Mouse (Mus musculus): Measurements from ENCODE around the gene Hs6st1. TPM values are rescaled to one million over a fixed set of nuclear protein-coding genes. Genes with fewer than 3 reads are reported as not detected.

Gene Hs6st1
- total and polyA plus RNA-seq, 2 experiments from 2014 or later, result 3.2 to 31.5 TPM

DNA sequence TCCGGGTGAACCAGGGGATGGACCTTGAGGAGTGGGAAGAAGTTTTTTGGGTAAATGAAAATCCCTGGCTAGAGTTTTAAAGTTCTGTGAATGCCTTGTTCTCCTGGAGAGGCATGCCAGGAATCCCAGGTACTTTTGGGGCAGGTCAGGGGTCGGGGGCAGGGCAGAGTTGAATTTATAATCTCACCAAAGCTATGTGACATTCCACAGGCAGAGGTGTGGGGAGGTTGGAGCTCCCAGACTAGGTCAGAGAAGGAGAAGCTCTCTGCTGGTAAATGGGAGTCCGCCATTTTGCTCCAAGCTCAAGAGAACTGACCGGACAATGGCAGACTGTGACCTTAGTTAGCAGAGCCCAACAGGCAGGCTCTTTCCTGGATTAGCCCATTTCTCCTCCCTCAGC, 51.2 kb downstream of the Hs6st1 start:
- no peaks in the 10 kb centered on the region for H3K4me1 ChIP-seq (ENCODE audit: control insufficient read depth, insufficient read depth)
- no peak overlapping the region for H3K27ac ChIP-seq (ENCODE audit: low read depth)
- H3K9ac ChIP-seq (replicated peaks; ENCODE audit: low read depth, low read length), result no peak overlapping the region
- no peak overlapping the region for H3K4me2 ChIP-seq (ENCODE audit: low read depth, low read length)
- H3K36me3 ChIP-seq (replicated peaks; ENCODE audit: control insufficient read depth, insufficient read depth, low read length), result no peaks in the 10 kb centered on the region
- H3K27me3 ChIP-seq (ENCODE audit: control insufficient read depth, insufficient read depth, low read length), result no peaks in the 10 kb centered on the region
- TF ChIP-seq EP300 (IDR thresholded peaks at IDR 0.05; ENCODE audit: low read depth) (no peak), CTCF (IDR thresholded peaks at IDR 0.05; ENCODE audit: low read depth) (no peak)
- no peak for ATAC-seq (ENCODE audit: insufficient read depth, low read depth)
- H3K9me3 ChIP-seq (replicated peaks; ENCODE audit: control insufficient read depth, low read length), result no peaks in the 10 kb centered on the region
- no peak for DNase-seq (ENCODE audit: low spot score)
- no peak overlapping the region for H3K4me3 ChIP-seq (ENCODE audit: low read depth, low read length)
- WGBS, result 86% methylated on average over 4 of the region's 4 CpGs

DNA sequence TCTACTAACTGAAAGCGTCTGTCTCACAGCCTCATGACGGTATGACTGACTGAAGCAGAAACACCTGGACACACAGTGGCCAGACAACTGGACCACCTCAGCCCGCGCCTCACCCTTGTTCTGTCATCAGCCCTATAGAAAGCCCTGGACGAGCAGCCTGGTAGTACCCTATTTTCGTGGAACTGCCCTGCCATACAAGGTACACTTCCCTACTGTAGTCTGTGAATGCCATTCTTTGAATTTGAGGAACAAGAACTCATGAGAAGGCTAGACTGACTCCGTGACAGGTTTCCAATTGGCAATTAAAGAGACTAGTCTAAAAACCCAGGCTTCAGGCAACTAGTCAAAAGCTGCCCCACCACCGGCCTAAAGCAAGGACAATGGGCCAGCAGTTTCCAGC, 53.0 kb downstream of the Hs6st1 start:
- WGBS, result 86% methylated on average over 8 of the region's 8 CpGs
- H3K4me2 ChIP-seq (ENCODE audit: low read depth, low read length), result no peak overlapping the region
- no peaks in the 10 kb centered on the region for H3K4me1 ChIP-seq (ENCODE audit: control insufficient read depth, insufficient read depth)
- H3K9ac ChIP-seq (replicated peaks; ENCODE audit: low read depth, low read length), result no peak overlapping the region
- TF ChIP-seq EP300 (IDR thresholded peaks at IDR 0.05; ENCODE audit: low read depth), result no peak
- no peak for TF ChIP-seq CTCF (IDR thresholded peaks at IDR 0.05; ENCODE audit: low read depth)
- DNase-seq (ENCODE audit: low spot score) (no peak), ATAC-seq (ENCODE audit: insufficient read depth, low read depth) (no peak)
- no peak overlapping the region for H3K4me3 ChIP-seq (ENCODE audit: low read depth, low read length)
- H3K9me3 ChIP-seq (replicated peaks; ENCODE audit: control insufficient read depth, low read length), result no peaks in the 10 kb centered on the region
- no peak overlapping the region for H3K27ac ChIP-seq (ENCODE audit: low read depth)
- no peaks in the 10 kb centered on the region for H3K36me3 ChIP-seq (replicated peaks; ENCODE audit: control insufficient read depth, insufficient read depth, low read length)
- no peaks in the 10 kb centered on the region for H3K27me3 ChIP-seq (ENCODE audit: control insufficient read depth, insufficient read depth, low read length)

DNA sequence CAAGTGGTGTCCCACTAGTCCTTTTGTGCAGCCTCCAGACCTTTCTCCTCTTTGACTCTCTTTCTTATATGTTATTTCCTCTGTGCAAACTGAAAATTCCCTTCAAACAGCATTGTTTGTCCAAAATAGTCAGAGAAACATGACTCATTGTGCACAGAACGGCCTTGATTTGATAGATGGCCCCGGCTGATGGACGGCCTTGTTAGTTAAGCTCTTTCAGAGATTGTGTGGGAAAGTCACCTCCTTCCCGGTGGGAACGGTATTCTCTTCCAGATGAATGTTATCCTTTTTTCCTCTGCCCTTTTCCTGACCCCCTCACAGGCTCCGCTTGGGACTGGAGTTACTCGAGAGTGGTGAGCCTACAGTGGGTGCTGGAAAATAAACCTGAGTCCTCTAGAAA, 56.9 kb downstream of the Hs6st1 start:
- H3K9ac ChIP-seq (replicated peaks; ENCODE audit: low read depth, low read length), result no peak overlapping the region
- H3K9me3 ChIP-seq (replicated peaks; ENCODE audit: control insufficient read depth, low read length), result no peaks in the 10 kb centered on the region
- no peak overlapping the region for H3K4me2 ChIP-seq (ENCODE audit: low read depth, low read length)
- H3K4me3 ChIP-seq (ENCODE audit: low read depth, low read length), result no peak overlapping the region
- ATAC-seq (ENCODE audit: insufficient read depth, low read depth) (no peak), DNase-seq (ENCODE audit: low spot score) (no peak)
- no peaks in the 10 kb centered on the region for H3K27me3 ChIP-seq (ENCODE audit: control insufficient read depth, insufficient read depth, low read length)
- H3K4me1 ChIP-seq (ENCODE audit: control insufficient read depth, insufficient read depth), result no peaks in the 10 kb centered on the region
- no peaks in the 10 kb centered on the region for H3K36me3 ChIP-seq (replicated peaks; ENCODE audit: control insufficient read depth, insufficient read depth, low read length)
- no peak overlapping the region for H3K27ac ChIP-seq (ENCODE audit: low read depth)
- TF ChIP-seq CTCF (IDR thresholded peaks at IDR 0.05; ENCODE audit: low read depth) (no peak), EP300 (IDR thresholded peaks at IDR 0.05; ENCODE audit: low read depth) (no peak)
- WGBS, result 44% methylated on average over 7 of the region's 7 CpGs

DNA sequence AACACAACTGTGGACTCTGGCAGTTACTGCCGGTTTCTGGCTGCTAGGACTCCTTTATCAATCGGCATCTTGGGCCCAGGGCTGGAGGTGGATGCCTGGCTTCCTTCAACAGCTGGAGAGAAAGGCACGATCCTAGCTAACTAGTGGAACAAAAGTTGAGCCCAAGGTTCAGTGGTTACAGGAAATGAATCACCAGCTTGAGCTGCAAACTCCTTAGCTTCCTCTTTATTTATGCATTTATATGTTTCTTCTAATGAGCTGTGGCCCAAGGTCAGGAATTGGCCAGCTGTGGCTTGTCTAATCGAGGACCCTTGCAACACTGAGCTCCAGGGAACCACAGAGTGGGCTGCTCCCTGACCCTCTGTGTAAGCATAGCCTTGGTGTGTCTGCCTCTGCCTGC, 60.9 kb downstream of the Hs6st1 start:
- Histone ChIP-seq H3K36me3 (replicated peaks; ENCODE audit: control insufficient read depth, insufficient read depth, low read length) (no peaks in the 10 kb centered on the region), H3K4me2 (ENCODE audit: low read depth, low read length) (no peak overlapping the region), H3K9me3 (replicated peaks; ENCODE audit: control insufficient read depth, low read length) (no peaks in the 10 kb centered on the region), H3K4me3 (ENCODE audit: low read depth, low read length) (no peak overlapping the region), H3K9ac (replicated peaks; ENCODE audit: low read depth, low read length) (no peak overlapping the region), H3K4me1 (ENCODE audit: control insufficient read depth, insufficient read depth) (peaks cover 13% of the 10 kb centered on the region), H3K27me3 (ENCODE audit: control insufficient read depth, insufficient read depth, low read length) (no peaks in the 10 kb centered on the region), H3K27ac (ENCODE audit: low read depth) (no peak overlapping the region)
- DNase-seq (ENCODE audit: low spot score) (peak; percentile 21), ATAC-seq (ENCODE audit: insufficient read depth, low read depth) (0 out of 2 replicates have a peak, but pooled peaks have one; percentile 25)
- TF ChIP-seq CTCF (IDR thresholded peaks at IDR 0.05; ENCODE audit: low read depth), result no peak
- TF ChIP-seq EP300 (IDR thresholded peaks at IDR 0.05; ENCODE audit: low read depth), result no peak
- 35% methylated on average over 4 of the region's 4 CpGs for WGBS

- no peaks in the 10 kb centered on the region for H3K9me3 ChIP-seq (replicated peaks; ENCODE audit: control insufficient read depth, low read length)
- H3K27me3 ChIP-seq (ENCODE audit: control insufficient read depth, insufficient read depth, low read length), result no peaks in the 10 kb centered on the region
- H3K9ac ChIP-seq (replicated peaks; ENCODE audit: low read depth, low read length), result no peak overlapping the region
- no peaks in the 10 kb centered on the region for H3K36me3 ChIP-seq (replicated peaks; ENCODE audit: control insufficient read depth, insufficient read depth, low read length)
- WGBS, result 82% methylated on average over 8 of the region's 8 CpGs
- TF ChIP-seq CTCF (IDR thresholded peaks at IDR 0.05; ENCODE audit: low read depth) (no peak), EP300 (IDR thresholded peaks at IDR 0.05; ENCODE audit: low read depth) (no peak)
- H3K4me3 ChIP-seq (ENCODE audit: low read depth, low read length), result no peak overlapping the region
- ATAC-seq (ENCODE audit: insufficient read depth, low read depth), result no peak
- no peak overlapping the region for H3K4me2 ChIP-seq (ENCODE audit: low read depth, low read length)
- H3K27ac ChIP-seq (ENCODE audit: low read depth), result no peak overlapping the region
- DNase-seq (ENCODE audit: low spot score), result no peak
- peaks cover 13% of the 10 kb centered on the region for H3K4me1 ChIP-seq (ENCODE audit: control insufficient read depth, insufficient read depth)
These were observed 61.7 kb downstream of the Hs6st1 start for GRCm38 (mm10) chr1:36129881-36130280.

- ATAC-seq (ENCODE audit: insufficient read depth, low read depth), result peak; percentile 42
- no peaks in the 10 kb centered on the region for H3K27me3 ChIP-seq (ENCODE audit: control insufficient read depth, insufficient read depth, low read length)
- H3K4me1 ChIP-seq (ENCODE audit: control insufficient read depth, insufficient read depth), result peaks cover 13% of the 10 kb centered on the region
- no peak overlapping the region for H3K4me2 ChIP-seq (ENCODE audit: low read depth, low read length)
- DNase-seq (ENCODE audit: low spot score), result no peak
- no peak overlapping the region for H3K27ac ChIP-seq (ENCODE audit: low read depth)
- H3K9me3 ChIP-seq (replicated peaks; ENCODE audit: control insufficient read depth, low read length), result no peaks in the 10 kb centered on the region
- no peak overlapping the region for H3K9ac ChIP-seq (replicated peaks; ENCODE audit: low read depth, low read length)
- TF ChIP-seq EP300 (IDR thresholded peaks at IDR 0.05; ENCODE audit: low read depth) (no peak), CTCF (IDR thresholded peaks at IDR 0.05; ENCODE audit: low read depth) (no peak)
- no peak overlapping the region for H3K4me3 ChIP-seq (ENCODE audit: low read depth, low read length)
- H3K36me3 ChIP-seq (replicated peaks; ENCODE audit: control insufficient read depth, insufficient read depth, low read length), result no peaks in the 10 kb centered on the region
- 50% methylated on average over 4 of the region's 4 CpGs for WGBS
These were observed 62.3 kb downstream of the Hs6st1 start for GRCm38 (mm10) chr1:36130307-36131035.

Measured in heart, postnatal 0 days (tissue).